Mouse (Mus musculus) bone marrow, adult 2 months (tissue): ENCODE results near the gene Fndc3b. TPM values are rescaled to one million over a fixed set of nuclear protein-coding genes. Genes with fewer than 3 reads are reported as not detected.

ENCODE experiments used
- H3K27ac ChIP-seq: fragments of 200-500 bp; 2 replicates; pipeline ENCODE4 v1.5.1; 2012; ENCODE audit warnings: low read depth, mild to moderate bottlenecking, control low read depth, inconsistent platforms, low read length; ENCODE audit not compliant: control insufficient read depth, poor library complexity, insufficient read depth
- H3K4me1 ChIP-seq: fragments of 200-500 bp; 2 replicates; pipeline ENCODE4 v1.6.1; 2011; ENCODE audit warnings: low read length; ENCODE audit not compliant: control insufficient read depth, insufficient read depth
- H3K4me3 ChIP-seq: fragments of 200-500 bp; replicated peaks from 2 replicates; pipeline ENCODE3; 2011; ENCODE audit warnings: mild to moderate bottlenecking, low read depth, low read length, control low read depth; ENCODE audit not compliant: control insufficient read depth
- CTCF ChIP-seq: fragments of 200-500 bp; IDR thresholded peaks from 2 replicates; pipeline ENCODE4 v1.5.1; 2011; ENCODE audit warnings: low read length, control low read depth; ENCODE audit not compliant: control insufficient read depth, insufficient read depth
- POLR2A ChIP-seq: fragments of 200-500 bp; IDR thresholded peaks from 2 replicates; pipeline ENCODE4 v1.6.1; 2011; ENCODE audit warnings: low read depth, mild to moderate bottlenecking, control low read depth, low read length, borderline replicate concordance; ENCODE audit not compliant: control insufficient read depth
- WGBS: fragments of 180-500 bp; shearing (Covaris S2); methylation state at CpG from one replicate; pipeline ENCODE4 v1.1.7; 2018; 5-methylcytosine and 5-hydroxymethylcytosine counted together
- polyA plus RNA-seq: library from polyadenylated mRNA; stranded (reverse); fragments of >200 nt; gene quantifications from 2 replicates; pipeline ENCODE4 v1.2.4, GENCODE M21; 2011; ENCODE audit warnings: low replicate concordance; ENCODE audit not compliant: missing spikeins, insufficient read depth, insufficient read length

Fndc3b gene
- polyA plus RNA-seq, 1 experiment = 4.2 TPM

DNA sequence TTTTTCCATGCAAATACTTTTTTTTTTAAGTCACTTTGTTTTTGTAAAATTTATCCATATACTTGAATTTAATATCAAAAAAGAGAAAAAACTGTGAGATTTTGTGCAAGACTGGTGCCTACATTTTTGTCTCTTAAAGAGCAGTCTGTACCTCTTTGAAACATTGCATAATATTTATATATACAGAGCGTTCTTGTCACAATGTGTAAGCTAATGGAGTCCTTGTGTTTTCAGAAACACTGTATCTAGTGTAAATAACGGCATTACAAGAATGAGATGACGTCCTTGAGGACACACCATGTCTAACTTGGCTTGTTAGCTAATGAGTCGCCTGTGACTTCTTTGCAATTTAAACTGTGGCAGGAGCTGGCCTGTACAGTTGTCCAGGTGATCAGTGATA is 333.2 kb downstream of the Fndc3b start:
- WGBS = 63% methylated on average over 4 of the region's 4 CpGs
- Histone ChIP-seq H3K4me3 (no peak overlapping the region), H3K27ac (no peak overlapping the region), H3K4me1 (no peaks in the 10 kb centered on the region)
- TF ChIP-seq POLR2A (no peak), CTCF (no peak)

DNA sequence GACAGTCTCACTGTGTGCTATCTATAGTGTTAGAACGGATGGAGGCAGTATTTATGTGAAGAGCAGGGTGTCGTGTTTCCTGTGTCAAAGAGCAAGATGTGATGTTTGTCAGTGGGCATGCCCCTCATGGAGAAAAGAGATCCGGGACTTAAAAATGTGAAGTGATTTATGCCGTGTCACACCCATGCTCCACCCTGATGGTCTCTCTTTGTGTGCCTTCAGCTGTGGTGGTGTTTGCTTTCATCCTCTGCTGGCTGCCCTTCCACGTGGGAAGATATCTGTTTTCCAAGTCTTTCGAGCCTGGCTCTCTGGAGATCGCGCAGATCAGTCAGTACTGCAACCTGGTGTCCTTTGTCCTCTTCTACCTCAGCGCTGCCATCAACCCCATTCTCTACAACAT is 336.7 kb downstream of the Fndc3b start:
- no peak overlapping the region for H3K27ac ChIP-seq
- 55% methylated on average over 9 of the region's 9 CpGs for WGBS
- no peak for TF ChIP-seq POLR2A
- TF ChIP-seq CTCF = no peak
- no peaks in the 10 kb centered on the region for H3K4me1 ChIP-seq
- H3K4me3 ChIP-seq = no peak overlapping the region

DNA sequence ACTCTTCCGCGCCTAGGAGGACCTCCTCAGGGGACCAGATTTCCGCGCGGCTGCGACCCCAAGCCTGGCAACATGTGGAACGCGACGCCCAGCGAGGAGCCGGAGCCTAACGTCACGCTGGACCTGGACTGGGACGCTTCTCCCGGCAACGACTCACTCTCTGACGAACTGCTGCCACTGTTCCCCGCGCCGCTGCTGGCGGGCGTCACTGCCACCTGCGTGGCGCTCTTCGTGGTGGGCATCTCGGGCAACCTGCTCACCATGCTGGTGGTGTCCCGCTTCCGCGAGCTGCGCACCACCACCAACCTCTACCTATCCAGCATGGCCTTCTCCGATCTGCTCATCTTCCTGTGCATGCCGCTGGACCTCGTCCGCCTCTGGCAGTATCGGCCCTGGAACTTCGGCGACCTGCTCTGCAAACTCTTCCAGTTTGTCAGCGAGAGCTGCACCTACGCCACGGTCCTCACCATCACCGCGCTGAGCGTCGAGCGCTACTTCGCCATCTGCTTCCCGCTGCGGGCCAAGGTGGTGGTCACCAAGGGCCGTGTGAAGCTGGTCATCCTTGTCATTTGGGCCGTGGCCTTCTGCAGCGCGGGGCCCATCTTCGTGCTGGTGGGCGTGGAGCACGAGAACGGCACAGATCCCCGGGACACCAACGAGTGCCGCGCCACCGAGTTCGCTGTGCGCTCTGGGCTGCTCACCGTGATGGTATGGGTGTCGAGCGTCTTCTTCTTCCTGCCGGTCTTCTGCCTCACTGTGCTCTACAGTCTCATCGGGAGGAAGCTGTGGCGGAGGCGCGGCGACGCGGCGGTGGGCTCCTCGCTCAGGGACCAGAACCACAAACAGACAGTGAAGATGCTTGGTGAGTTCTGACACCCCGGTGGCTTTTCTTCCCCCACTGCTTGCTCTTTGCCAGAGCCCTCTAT is 339.1 kb downstream of the Fndc3b start:
- TF ChIP-seq CTCF (no peak), POLR2A (no peak)
- H3K4me3 ChIP-seq = no peak overlapping the region
- no peaks in the 10 kb centered on the region for H3K4me1 ChIP-seq
- H3K27ac ChIP-seq = no peak overlapping the region
- 5% methylated on average over 77 of the region's 77 CpGs for WGBS

DNA sequence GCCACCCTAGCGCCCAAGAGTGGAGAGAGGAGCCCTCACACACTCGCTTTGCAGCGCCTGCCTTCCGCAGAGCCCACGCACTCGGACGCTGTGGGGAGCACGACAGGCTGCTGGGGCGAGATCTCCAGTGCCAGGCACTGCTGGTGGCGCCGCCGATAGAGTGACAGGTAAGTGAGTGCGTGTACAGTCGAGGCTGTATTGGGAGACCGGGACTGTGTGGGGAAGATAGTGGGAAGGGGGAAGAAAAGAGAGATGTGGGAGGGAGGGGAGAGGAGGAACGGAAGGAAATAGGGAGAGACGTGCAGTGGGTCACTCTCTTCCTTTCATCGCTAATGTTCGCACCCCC is 339.9 kb downstream of the Fndc3b start, which contains the start of gene Ghsr:
Gene Ghsr (plus strand): TSS at position 76 of the 346 bp plus-strand sequence.
- no peaks in the 10 kb centered on the region for H3K4me1 ChIP-seq
- 4% methylated on average over 19 of the region's 19 CpGs for WGBS
- H3K4me3 ChIP-seq = no peak within 1 kb of the TSS
- H3K27ac ChIP-seq = no peak within 1 kb of the TSS
- TF ChIP-seq CTCF (no peak), POLR2A (no peak)

DNA sequence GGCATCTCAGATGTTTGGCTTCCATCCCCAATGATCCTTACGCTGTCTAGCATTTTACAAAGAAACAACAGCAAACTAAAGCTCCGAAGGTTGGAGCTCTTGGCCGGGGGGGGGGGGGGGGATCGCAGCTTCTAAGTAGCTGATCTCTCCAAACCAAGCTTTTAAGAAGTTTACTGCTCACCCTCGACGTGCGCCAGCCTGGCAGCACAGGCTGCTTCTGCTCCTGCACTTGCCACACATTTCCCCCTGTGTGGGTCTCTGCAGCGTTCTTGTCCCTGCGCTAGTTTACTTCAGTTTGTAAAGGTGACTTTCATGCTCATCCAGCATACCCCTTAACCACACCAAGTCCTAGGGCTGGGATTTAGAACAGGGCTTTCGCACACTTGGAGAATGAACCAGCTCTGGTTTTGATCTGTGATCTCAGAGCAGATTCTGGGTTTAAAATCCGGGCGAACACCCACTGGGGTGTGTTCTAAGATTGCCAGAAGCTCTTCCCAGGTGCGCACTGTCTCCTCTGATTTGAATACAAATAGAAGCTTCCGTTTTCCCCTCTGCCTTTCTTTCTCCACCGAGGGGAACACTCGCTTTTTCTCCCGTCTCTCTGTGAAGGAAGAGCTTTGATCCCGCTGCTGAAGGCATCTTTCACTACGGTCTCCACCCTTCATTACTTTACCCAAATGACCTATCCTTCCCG is 340.4 kb downstream of the Fndc3b start:
- H3K4me1 ChIP-seq = no peaks in the 10 kb centered on the region
- no peak overlapping the region for H3K4me3 ChIP-seq
- no peak for TF ChIP-seq POLR2A
- TF ChIP-seq CTCF = no peak
- H3K27ac ChIP-seq = no peak overlapping the region
- 8% methylated on average over 20 of the region's 20 CpGs for WGBS

DNA sequence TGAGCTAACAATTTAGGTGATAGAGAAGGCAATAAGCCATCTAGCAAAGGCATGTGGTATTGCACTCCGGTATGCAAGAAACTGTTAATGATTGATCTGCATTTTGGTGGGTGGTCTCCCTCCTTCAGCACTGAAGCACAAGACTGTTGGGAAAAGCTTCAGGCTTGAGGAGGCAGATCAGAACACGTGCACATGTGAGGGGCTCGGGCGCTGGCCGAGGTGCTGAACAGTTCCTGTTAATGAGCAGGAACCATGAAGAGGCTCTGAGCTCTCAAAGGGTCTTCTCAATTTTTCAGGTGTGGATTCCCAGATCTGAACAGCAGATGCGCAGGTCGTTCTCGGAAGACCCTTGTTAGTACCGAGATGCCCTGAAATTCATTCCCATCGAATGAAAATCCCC is 341.0 kb downstream of the Fndc3b start:
- Histone ChIP-seq H3K4me1 (no peaks in the 10 kb centered on the region), H3K27ac (no peak overlapping the region), H3K4me3 (no peak overlapping the region)
- 5% methylated on average over 10 of the region's 10 CpGs for WGBS
- no peak for TF ChIP-seq POLR2A
- TF ChIP-seq CTCF = no peak

Other genes with a start within 250 kb of the Fndc3b start
- gene Tmem212, start 185.1 kb upstream of the Fndc3b start, polyA plus RNA-seq = not detected in 2 replicates
- gene Pld1, start 227.4 kb upstream of the Fndc3b start, polyA plus RNA-seq = 2.6 and 5.7 TPM in 2 replicates